Mouse (Mus musculus): ENCODE measurements at regions not wholly inside any gene's neighbourhood (a gene's known extent, or its start where the extent isn't known, plus 50 kb on each side); places are given as distances from the start of the nearest gene placed in this dataset.

GRCm38 (mm10) chr16:95867516-95867915 lies 123.2 kb downstream of the Psmg1 start:
- H3K9me3 ChIP-seq (replicated peaks; ENCODE audit: control insufficient read depth, low read length), result no peaks in the 10 kb centered on the region
- no peak for ATAC-seq (ENCODE audit: low read depth)
- WGBS (ENCODE audit: insufficient replicate concordance), result 52% methylated on average over 9 of the region's 9 CpGs
- no peak overlapping the region for H3K9ac ChIP-seq (ENCODE audit: low read depth, low read length)
- no peak overlapping the region for H3K4me3 ChIP-seq (ENCODE audit: low read depth, low read length)
- H3K4me1 ChIP-seq (ENCODE audit: control insufficient read depth, low read depth, low read length), result no peaks in the 10 kb centered on the region; the same call in 1 of the 2 replicates
- no peaks in the 10 kb centered on the region for H3K27me3 ChIP-seq (ENCODE audit: control insufficient read depth, insufficient read depth, low read depth, low read length)
- no peaks in the 10 kb centered on the region for H3K36me3 ChIP-seq (ENCODE audit: control insufficient read depth, insufficient read depth)
- H3K4me2 ChIP-seq (ENCODE audit: low read depth, low read length), result no peak overlapping the region
- H3K27ac ChIP-seq (ENCODE audit: low read length), result no peak overlapping the region

GRCm38 (mm10) chr16:95866866-95867420 lies 123.8 kb downstream of the Psmg1 start:
- no peak overlapping the region for H3K27ac ChIP-seq (ENCODE audit: low read length)

GRCm38 (mm10) chr16:95865603-95866002 lies 125.2 kb downstream of the Psmg1 start:
- Histone ChIP-seq H3K9ac (ENCODE audit: low read depth, low read length) (no peak overlapping the region), H3K4me3 (ENCODE audit: low read depth, low read length) (no peak overlapping the region), H3K27ac (ENCODE audit: low read length) (no peak overlapping the region), H3K4me1 (ENCODE audit: control insufficient read depth, low read depth, low read length) (no peaks in the 10 kb centered on the region; the same call in 1 of the 2 replicates), H3K4me2 (ENCODE audit: low read depth, low read length) (no peak overlapping the region), H3K36me3 (ENCODE audit: control insufficient read depth, insufficient read depth) (no peaks in the 10 kb centered on the region), H3K9me3 (replicated peaks; ENCODE audit: control insufficient read depth, low read length) (no peaks in the 10 kb centered on the region), H3K27me3 (ENCODE audit: control insufficient read depth, insufficient read depth, low read depth, low read length) (no peaks in the 10 kb centered on the region)
- WGBS (ENCODE audit: insufficient replicate concordance), result 21% methylated on average over 1 of the region's 1 CpGs
- no peak for ATAC-seq (ENCODE audit: low read depth)

More at GRCm38 (mm10) chr16:95866866-95867420, 123.8 kb downstream of the Psmg1 start:
- Histone ChIP-seq H3K4me3 (ENCODE audit: low read depth, low read length) (no peak overlapping the region), H3K4me2 (ENCODE audit: low read depth, low read length) (no peak overlapping the region), H3K4me1 (ENCODE audit: control insufficient read depth, low read depth, low read length) (no peaks in the 10 kb centered on the region; the same call in 1 of the 2 replicates), H3K36me3 (ENCODE audit: control insufficient read depth, insufficient read depth) (no peaks in the 10 kb centered on the region), H3K9me3 (replicated peaks; ENCODE audit: control insufficient read depth, low read length) (no peaks in the 10 kb centered on the region), H3K27me3 (ENCODE audit: control insufficient read depth, insufficient read depth, low read depth, low read length) (no peaks in the 10 kb centered on the region), H3K9ac (ENCODE audit: low read depth, low read length) (no peak overlapping the region)
- WGBS (ENCODE audit: insufficient replicate concordance), result 74% methylated on average over 1 of the region's 1 CpGs
- ATAC-seq (ENCODE audit: low read depth), result no peak

- no peak overlapping the region for H3K4me2 ChIP-seq (ENCODE audit: low read depth, low read length)
- no peaks in the 10 kb centered on the region for H3K27me3 ChIP-seq (ENCODE audit: control insufficient read depth, insufficient read depth, low read depth, low read length)
- H3K36me3 ChIP-seq (ENCODE audit: control insufficient read depth, insufficient read depth), result no peaks in the 10 kb centered on the region
- no peak overlapping the region for H3K4me3 ChIP-seq (ENCODE audit: low read depth, low read length)
- no peak overlapping the region for H3K27ac ChIP-seq (ENCODE audit: low read length)
- no peaks in the 10 kb centered on the region; the same call in 1 of the 2 replicates for H3K4me1 ChIP-seq (ENCODE audit: control insufficient read depth, low read depth, low read length)
- H3K9me3 ChIP-seq (replicated peaks; ENCODE audit: control insufficient read depth, low read length), result no peaks in the 10 kb centered on the region
- no peak overlapping the region for H3K9ac ChIP-seq (ENCODE audit: low read depth, low read length)
- ATAC-seq (ENCODE audit: low read depth), result no peak
- 62% methylated on average over 4 of the region's 4 CpGs for WGBS (ENCODE audit: insufficient replicate concordance)
These were observed 126.1 kb downstream of the Psmg1 start for GRCm38 (mm10) chr16:95864646-95865045.

GRCm38 (mm10) chr16:95864106-95864505 lies 126.7 kb downstream of the Psmg1 start:
- no peak overlapping the region for H3K27ac ChIP-seq (ENCODE audit: low read length)
- ATAC-seq (ENCODE audit: low read depth), result no peak
- H3K36me3 ChIP-seq (ENCODE audit: control insufficient read depth, insufficient read depth), result no peaks in the 10 kb centered on the region
- H3K4me1 ChIP-seq (ENCODE audit: control insufficient read depth, low read depth, low read length), result no peaks in the 10 kb centered on the region; the same call in 1 of the 2 replicates
- no peaks in the 10 kb centered on the region for H3K9me3 ChIP-seq (replicated peaks; ENCODE audit: control insufficient read depth, low read length)
- H3K4me3 ChIP-seq (ENCODE audit: low read depth, low read length), result no peak overlapping the region
- no peak overlapping the region for H3K4me2 ChIP-seq (ENCODE audit: low read depth, low read length)
- 63% methylated on average over 13 of the region's 13 CpGs for WGBS (ENCODE audit: insufficient replicate concordance)
- H3K9ac ChIP-seq (ENCODE audit: low read depth, low read length), result no peak overlapping the region
- no peaks in the 10 kb centered on the region for H3K27me3 ChIP-seq (ENCODE audit: control insufficient read depth, insufficient read depth, low read depth, low read length)

GRCm38 (mm10) chr16:95863565-95863964 lies 127.2 kb downstream of the Psmg1 start:
- ATAC-seq (ENCODE audit: low read depth), result no peak
- no peaks in the 10 kb centered on the region for H3K9me3 ChIP-seq (replicated peaks; ENCODE audit: control insufficient read depth, low read length)
- no peak overlapping the region for H3K9ac ChIP-seq (ENCODE audit: low read depth, low read length)
- H3K27me3 ChIP-seq (ENCODE audit: control insufficient read depth, insufficient read depth, low read depth, low read length), result no peaks in the 10 kb centered on the region
- no peaks in the 10 kb centered on the region; the same call in 1 of the 2 replicates for H3K4me1 ChIP-seq (ENCODE audit: control insufficient read depth, low read depth, low read length)
- H3K4me2 ChIP-seq (ENCODE audit: low read depth, low read length), result no peak overlapping the region
- H3K27ac ChIP-seq (ENCODE audit: low read length), result no peak overlapping the region
- no peak overlapping the region for H3K4me3 ChIP-seq (ENCODE audit: low read depth, low read length)
- H3K36me3 ChIP-seq (ENCODE audit: control insufficient read depth, insufficient read depth), result no peaks in the 10 kb centered on the region
- WGBS (ENCODE audit: insufficient replicate concordance), result 46% methylated on average over 4 of the region's 4 CpGs

GRCm38 (mm10) chr16:95862621-95863020 lies 128.1 kb downstream of the Psmg1 start:
- Histone ChIP-seq H3K36me3 (ENCODE audit: control insufficient read depth, insufficient read depth) (no peaks in the 10 kb centered on the region), H3K9me3 (replicated peaks; ENCODE audit: control insufficient read depth, low read length) (no peaks in the 10 kb centered on the region), H3K4me3 (ENCODE audit: low read depth, low read length) (no peak overlapping the region), H3K4me1 (ENCODE audit: control insufficient read depth, low read depth, low read length) (no peaks in the 10 kb centered on the region; the same call in 1 of the 2 replicates), H3K27me3 (ENCODE audit: control insufficient read depth, insufficient read depth, low read depth, low read length) (no peaks in the 10 kb centered on the region), H3K27ac (ENCODE audit: low read length) (no peak overlapping the region; the same call in 1 of the 2 replicates), H3K9ac (ENCODE audit: low read depth, low read length) (no peak overlapping the region), H3K4me2 (ENCODE audit: low read depth, low read length) (no peak overlapping the region)
- ATAC-seq (ENCODE audit: low read depth), result no peak
- 12% methylated on average over 3 of the region's 3 CpGs for WGBS (ENCODE audit: insufficient replicate concordance)

GRCm38 (mm10) chr16:95861231-95861690 lies 129.5 kb downstream of the Psmg1 start:
- no peak overlapping the region for H3K4me3 ChIP-seq (ENCODE audit: low read depth, low read length)
- no peaks in the 10 kb centered on the region for H3K27me3 ChIP-seq (ENCODE audit: control insufficient read depth, insufficient read depth, low read depth, low read length)
- no peak overlapping the region for H3K9ac ChIP-seq (ENCODE audit: low read depth, low read length)
- no peak overlapping the region for H3K27ac ChIP-seq (ENCODE audit: low read length)
- no peaks in the 10 kb centered on the region; the same call in 1 of the 2 replicates for H3K4me1 ChIP-seq (ENCODE audit: control insufficient read depth, low read depth, low read length)
- ATAC-seq (ENCODE audit: low read depth), result peak; percentile 66
- 11% methylated on average over 12 of the region's 12 CpGs for WGBS (ENCODE audit: insufficient replicate concordance)
- no peaks in the 10 kb centered on the region for H3K36me3 ChIP-seq (ENCODE audit: control insufficient read depth, insufficient read depth)
- H3K9me3 ChIP-seq (replicated peaks; ENCODE audit: control insufficient read depth, low read length), result no peaks in the 10 kb centered on the region
- no peak overlapping the region for H3K4me2 ChIP-seq (ENCODE audit: low read depth, low read length)

GRCm38 (mm10) chr16:95860810-95861209 lies 129.9 kb downstream of the Psmg1 start:
- Histone ChIP-seq H3K9me3 (replicated peaks; ENCODE audit: control insufficient read depth, low read length) (no peaks in the 10 kb centered on the region), H3K36me3 (ENCODE audit: control insufficient read depth, insufficient read depth) (no peaks in the 10 kb centered on the region), H3K27me3 (ENCODE audit: control insufficient read depth, insufficient read depth, low read depth, low read length) (no peaks in the 10 kb centered on the region), H3K4me1 (ENCODE audit: control insufficient read depth, low read depth, low read length) (no peaks in the 10 kb centered on the region; the same call in 1 of the 2 replicates), H3K27ac (ENCODE audit: low read length) (no peak overlapping the region), H3K4me3 (ENCODE audit: low read depth, low read length) (no peak overlapping the region), H3K9ac (ENCODE audit: low read depth, low read length) (no peak overlapping the region), H3K4me2 (ENCODE audit: low read depth, low read length) (no peak overlapping the region)
- WGBS (ENCODE audit: insufficient replicate concordance), result 29% methylated on average over 9 of the region's 9 CpGs
- no peak for ATAC-seq (ENCODE audit: low read depth)

Measured in liver, embryonic 16.5 days (tissue).